Mouse (Mus musculus): ENCODE data around the gene Ppp1r1a. TPM values are rescaled to one million over a fixed set of nuclear protein-coding genes. Genes with fewer than 3 reads are reported as not detected.

Gene Ppp1r1a
- polyA plus RNA-seq, 1 experiment from 2014 or later = 66.7 TPM

DNA sequence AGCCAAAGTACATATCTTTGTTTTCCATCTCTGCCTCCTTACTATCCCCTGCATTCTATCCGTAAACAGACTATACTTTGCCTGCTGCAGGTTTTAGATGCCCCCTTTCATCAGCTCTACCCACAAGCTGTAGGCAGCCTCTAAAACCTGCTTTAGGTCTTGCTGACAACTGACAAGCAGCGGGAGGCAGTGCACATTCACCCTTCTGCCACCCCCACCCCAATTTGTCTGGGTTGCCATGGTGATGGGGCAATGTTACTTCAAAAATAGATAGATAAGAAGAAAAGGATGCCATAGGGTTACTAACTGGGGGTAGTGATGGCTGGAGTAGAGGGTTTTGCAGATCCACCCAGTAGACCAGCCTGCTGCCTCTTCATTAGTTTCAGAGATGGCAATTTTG lies 53.3 kb downstream of the Ppp1r1a start:
- peak overlapping the region; percentile 20; the same call in 1 of the 2 replicates for H3K27ac ChIP-seq (replicated peaks)
- ATAC-seq (ENCODE audit: low FRiP score, low read depth) = no peak
- H3K9ac ChIP-seq (replicated peaks) = no peak overlapping the region
- H3K4me1 ChIP-seq = peaks cover 19% of the 10 kb centered on the region
- 39% methylated on average over 2 of the region's 2 CpGs for WGBS
- H3K4me2 ChIP-seq (replicated peaks) = no peak overlapping the region
- H3K36me3 ChIP-seq = no peaks in the 10 kb centered on the region
- H3K9me3 ChIP-seq = no peaks in the 10 kb centered on the region
- H3K27me3 ChIP-seq = 0 out of 2 replicates have a peak, but pooled peaks cover 6% of the 10 kb centered on the region
- no peak overlapping the region for H3K4me3 ChIP-seq

DNA sequence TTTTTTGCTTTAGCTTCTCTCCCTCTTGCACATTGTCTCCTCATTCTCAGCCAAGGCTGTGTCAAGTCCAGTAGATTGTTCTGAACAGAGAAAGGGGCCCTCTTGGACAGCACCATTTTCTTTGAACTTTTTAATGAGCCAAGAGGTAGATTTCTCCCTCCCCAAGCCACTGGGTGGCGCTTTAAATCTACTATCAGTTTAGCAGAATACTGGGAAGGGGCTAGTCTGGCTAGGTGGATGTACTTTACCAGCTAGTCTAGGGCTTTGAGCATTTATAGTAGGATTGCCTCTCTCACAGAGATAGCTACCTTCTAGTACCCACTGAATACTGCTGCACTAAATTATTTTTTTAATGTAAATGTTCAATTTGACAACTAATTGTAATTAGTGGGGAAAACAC lies 55.3 kb downstream of the Ppp1r1a start:
- WGBS = 4% methylated on average over 1 of the region's 1 CpGs
- Histone ChIP-seq H3K4me3 (no peak overlapping the region), H3K9me3 (no peaks in the 10 kb centered on the region), H3K27me3 (0 out of 2 replicates have a peak, but pooled peaks cover 6% of the 10 kb centered on the region), H3K9ac (replicated peaks) (no peak overlapping the region), H3K4me2 (replicated peaks) (no peak overlapping the region), H3K36me3 (no peaks in the 10 kb centered on the region), H3K27ac (replicated peaks) (no peak overlapping the region), H3K4me1 (peaks cover 19% of the 10 kb centered on the region)
- ATAC-seq (ENCODE audit: low FRiP score, low read depth) = peak; percentile 67

Other genes with a start within 250 kb of the Ppp1r1a start
- 0.10 and 0.20 TPM in 2 replicates for gene Gpr84, start 227.4 kb downstream of the Ppp1r1a start, polyA plus RNA-seq (2016; fragmentation: Nextera tagmentation; extraction: Ambion mirVana)
- gene Zfp385a, start 197.9 kb downstream of the Ppp1r1a start, polyA plus RNA-seq (2016; fragmentation: Nextera tagmentation; extraction: Ambion mirVana) = 19.6 and 20.8 TPM in 2 replicates
- 19.0 and 21.2 TPM in 2 replicates for gene Itga5, start 171.2 kb downstream of the Ppp1r1a start, polyA plus RNA-seq (2016; fragmentation: Nextera tagmentation; extraction: Ambion mirVana)
- not detected in 2 replicates for gene Gtsf1, start 107.5 kb downstream of the Ppp1r1a start, polyA plus RNA-seq (2016; fragmentation: Nextera tagmentation; extraction: Ambion mirVana)
- gene Gtsf2, start 89.5 kb downstream of the Ppp1r1a start, polyA plus RNA-seq (2016; fragmentation: Nextera tagmentation; extraction: Ambion mirVana) = 0.34 TPM in 1 of 2 replicates, not detected in the other
- 1.8 TPM in 2 replicates for gene Nckap1l, start 84.2 kb downstream of the Ppp1r1a start, polyA plus RNA-seq (2016; fragmentation: Nextera tagmentation; extraction: Ambion mirVana)
- 47.8 and 48.7 TPM in 2 replicates for gene Pde1b, start 35.0 kb downstream of the Ppp1r1a start, polyA plus RNA-seq (2016; fragmentation: Nextera tagmentation; extraction: Ambion mirVana)
- gene Glycam1, start 27.1 kb upstream of the Ppp1r1a start, polyA plus RNA-seq (2016; fragmentation: Nextera tagmentation; extraction: Ambion mirVana) = not detected in 2 replicates
- gene Mucl1, start 217.5 kb upstream of the Ppp1r1a start, polyA plus RNA-seq (2016; fragmentation: Nextera tagmentation; extraction: Ambion mirVana) = not detected in 2 replicates